Mouse (Mus musculus): Measurements from ENCODE around the gene Sit1. TPM values are rescaled to one million over a fixed set of nuclear protein-coding genes. Genes with fewer than 3 reads are reported as not detected.

Sit1 gene
- polyA plus RNA-seq, 1 experiment from 2014 or later: not detected

GRCm38 (mm10) chr4:43432832-43433231, 50.7 kb downstream of the Sit1 start:
- H3K27ac ChIP-seq: no peak overlapping the region
- H3K4me3 ChIP-seq: no peak overlapping the region
- H3K4me1 ChIP-seq: peaks cover 10% of the 10 kb centered on the region; the same call in 1 of the 2 replicates
- H3K9me3 ChIP-seq: no peaks in the 10 kb centered on the region
- H3K36me3 ChIP-seq: no peaks in the 10 kb centered on the region
- H3K27me3 ChIP-seq: peaks cover 24% of the 10 kb centered on the region
- no peak for ATAC-seq (ENCODE audit: insufficient number of reproducible peaks, insufficient read depth, low FRiP score, low TSS enrichment)
- no peak overlapping the region for H3K9ac ChIP-seq
- H3K4me2 ChIP-seq (replicated peaks): no peak overlapping the region
- 88% methylated on average over 1 of the region's 1 CpGs for WGBS

Other genes starting within 250 kb of the Sit1 start
- gene Atp8b5, start 216.6 kb downstream of the Sit1 start, polyA plus RNA-seq (2016; fragmentation: Nextera tagmentation; extraction: Ambion mirVana): 0.32 and 0.56 TPM in 2 replicates
- gene Rusc2, start 101.8 kb downstream of the Sit1 start, polyA plus RNA-seq (2016; fragmentation: Nextera tagmentation; extraction: Ambion mirVana): 15.7 and 18.1 TPM in 2 replicates
- 0.27 TPM in 1 of 2 replicates, not detected in the other for gene Fam166b, start 54.6 kb downstream of the Sit1 start, polyA plus RNA-seq (2016; fragmentation: Nextera tagmentation; extraction: Ambion mirVana)
- 15.4 and 16.5 TPM in 2 replicates for gene Tesk1, start 41.8 kb downstream of the Sit1 start, polyA plus RNA-seq (2016; fragmentation: Nextera tagmentation; extraction: Ambion mirVana)
- gene Cd72, start 29.1 kb downstream of the Sit1 start, polyA plus RNA-seq (2016; fragmentation: Nextera tagmentation; extraction: Ambion mirVana): 3.5 and 3.7 TPM in 2 replicates
- 57.4 and 62.3 TPM in 2 replicates for gene Ccdc107, start 9.2 kb upstream of the Sit1 start, polyA plus RNA-seq (2016; fragmentation: Nextera tagmentation; extraction: Ambion mirVana)
- gene Arhgef39, start 16.0 kb upstream of the Sit1 start, polyA plus RNA-seq (2016; fragmentation: Nextera tagmentation; extraction: Ambion mirVana): 43.6 and 44.1 TPM in 2 replicates
- 1.3 and 1.6 TPM in 2 replicates for gene Car9, start 23.2 kb upstream of the Sit1 start, polyA plus RNA-seq (2016; fragmentation: Nextera tagmentation; extraction: Ambion mirVana)
- gene Tpm2, start 40.0 kb upstream of the Sit1 start, polyA plus RNA-seq (2016; fragmentation: Nextera tagmentation; extraction: Ambion mirVana): 151 and 177 TPM in 2 replicates
- 43.5 and 49.9 TPM in 2 replicates for gene Creb3, start 78.6 kb upstream of the Sit1 start, polyA plus RNA-seq (2016; fragmentation: Nextera tagmentation; extraction: Ambion mirVana)
- gene Tln1, start 79.0 kb upstream of the Sit1 start, polyA plus RNA-seq (2016; fragmentation: Nextera tagmentation; extraction: Ambion mirVana): 71.0 and 73.9 TPM in 2 replicates
- 33.8 and 37.7 TPM in 2 replicates for gene Rgp1, start 95.0 kb upstream of the Sit1 start, polyA plus RNA-seq (2016; fragmentation: Nextera tagmentation; extraction: Ambion mirVana)
- 32.0 and 34.0 TPM in 2 replicates for gene Gba2, start 95.1 kb upstream of the Sit1 start, polyA plus RNA-seq (2016; fragmentation: Nextera tagmentation; extraction: Ambion mirVana)
- 1.5 and 2.1 TPM in 2 replicates for gene Msmp, start 100.8 kb upstream of the Sit1 start, polyA plus RNA-seq (2016; fragmentation: Nextera tagmentation; extraction: Ambion mirVana)
- gene Npr2, start 148.2 kb upstream of the Sit1 start, polyA plus RNA-seq (2016; fragmentation: Nextera tagmentation; extraction: Ambion mirVana): 25.1 and 29.7 TPM in 2 replicates
- 1.8 and 1.9 TPM in 2 replicates for gene Spag8, start 169.9 kb upstream of the Sit1 start, polyA plus RNA-seq (2016; fragmentation: Nextera tagmentation; extraction: Ambion mirVana)
- 79.3 and 85.8 TPM in 2 replicates for gene Hint2, start 172.7 kb upstream of the Sit1 start, polyA plus RNA-seq (2016; fragmentation: Nextera tagmentation; extraction: Ambion mirVana)
- gene Tmem8b, start 185.2 kb upstream of the Sit1 start, polyA plus RNA-seq (2016; fragmentation: Nextera tagmentation; extraction: Ambion mirVana): 7.7 and 8.4 TPM in 2 replicates
- 2.4 and 2.6 TPM in 2 replicates for gene Fam221b, start 185.4 kb upstream of the Sit1 start, polyA plus RNA-seq (2016; fragmentation: Nextera tagmentation; extraction: Ambion mirVana)
- gene Olfr70, start 217.1 kb upstream of the Sit1 start, polyA plus RNA-seq (2016; fragmentation: Nextera tagmentation; extraction: Ambion mirVana): not detected in 2 replicates
- 0.06 TPM in 1 of 2 replicates, not detected in the other for gene Olfr71, start 226.5 kb upstream of the Sit1 start, polyA plus RNA-seq (2016; fragmentation: Nextera tagmentation; extraction: Ambion mirVana)
- gene Hrct1, start 243.5 kb upstream of the Sit1 start, polyA plus RNA-seq (2016; fragmentation: Nextera tagmentation; extraction: Ambion mirVana): 0.15 and 0.43 TPM in 2 replicates
- gene Spaar, start 246.3 kb upstream of the Sit1 start, polyA plus RNA-seq (2016; fragmentation: Nextera tagmentation; extraction: Ambion mirVana): not detected in 2 replicates